Mouse (Mus musculus): ENCODE data around the gene Tas2r140.

Gene Tas2r140

GRCm38 (mm10) chr6:133055716-133056115 is at the start of gene Tas2r140:
Tas2r140 (minus strand) TSS chr6:133055816.
- DNase-seq (ENCODE audit: low read depth): no peak

DNA sequence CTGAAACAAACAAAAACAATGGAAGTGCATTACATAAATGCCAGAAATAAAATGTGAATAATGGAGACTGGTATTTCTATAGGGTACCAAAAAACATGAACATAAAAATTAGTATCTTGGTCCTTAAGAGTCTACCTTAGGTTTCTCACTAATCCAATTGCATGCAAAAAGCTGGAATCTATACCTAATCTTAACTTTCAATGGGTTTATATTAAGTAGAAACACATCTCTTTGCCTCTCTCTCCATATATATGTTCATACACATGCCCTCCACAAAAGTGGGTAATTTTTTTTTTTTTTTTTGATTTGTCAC is 48.9 kb upstream of the Tas2r140 start, which contains the start of gene Smim10l1:
Gene Smim10l1 (plus strand): TSS at position 301 of the 313 bp plus-strand sequence.
- peak; percentile 3 for DNase-seq (ENCODE audit: low read depth)

GRCm38 (mm10) chr6:133102430-133102829 is 46.8 kb upstream of the Tas2r140 start:
- DNase-seq (ENCODE audit: low read depth): peak; percentile 8

DNA sequence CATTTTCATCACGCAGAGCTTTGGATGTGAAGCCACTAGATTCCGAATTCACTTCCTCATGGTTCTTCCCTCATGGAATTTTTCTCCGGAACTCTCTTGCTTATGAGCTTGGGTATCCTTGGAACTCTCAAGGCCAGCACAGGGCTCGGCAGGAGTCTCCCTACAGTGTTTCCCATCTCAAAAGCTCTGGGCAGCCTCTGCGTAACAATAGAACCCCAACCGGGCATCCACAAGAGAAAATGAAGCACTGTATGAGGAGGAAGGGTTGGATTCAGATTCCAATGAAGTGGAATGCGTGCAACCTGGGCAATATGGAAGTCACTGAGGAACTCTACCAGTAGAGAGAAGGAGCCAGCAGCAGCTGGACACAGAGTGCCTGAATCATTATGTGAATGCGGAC is 36.6 kb upstream of the Tas2r140 start:
- no peak for DNase-seq (ENCODE audit: low read depth)

GRCm38 (mm10) chr6:133037001-133037400 is 18.6 kb downstream of the Tas2r140 start, which contains the start of gene Tas2r103:
Tas2r103 (minus strand) TSS chr6:133037101.
- DNase-seq (ENCODE audit: low read depth): no peak

Measured in 416B (cell line).